Mouse (Mus musculus) heart, postnatal 0 days (tissue): Measurements from ENCODE around the gene Sox12. TPM values are rescaled to one million over a fixed set of nuclear protein-coding genes. Genes with fewer than 3 reads are reported as not detected.

Source experiments
- ATAC-seq: fragments of 200-750 bp; cut with Nextera tagmentation; 2 replicates; pipeline ENCODE4 v1.8.0; 2017; ENCODE audit warnings: low read depth, moderate number of reproducible peaks, moderate library complexity; ENCODE audit not compliant: insufficient read depth
- DNase-seq: peaks from one replicate; pipeline ENCODE4 v3.0.0-alpha.2; 2016; ENCODE audit warnings: low spot score
- H3K27ac ChIP-seq: fragments of 300-500 bp; sonication (generic); 2 replicates; pipeline ENCODE4 v1.5.1; 2014; ENCODE audit warnings: low read depth, mild to moderate bottlenecking
- H3K27me3 ChIP-seq: fragments of 300-500 bp; sonication (generic); 2 replicates; pipeline ENCODE4 v1.6.1; 2014; ENCODE audit warnings: low read length, mixed read lengths; ENCODE audit not compliant: control insufficient read depth, insufficient read depth
- H3K36me3 ChIP-seq: fragments of 300-500 bp; sonication (generic); replicated peaks from 2 replicates; pipeline ENCODE4 v1.6.1; 2014; ENCODE audit warnings: low read length, mixed read lengths; ENCODE audit not compliant: control insufficient read depth, insufficient read depth
- H3K4me1 ChIP-seq: fragments of 300-500 bp; sonication (generic); 2 replicates; pipeline ENCODE4 v1.6.1; 2014; ENCODE audit warnings: antibody characterized with exemption; ENCODE audit not compliant: control insufficient read depth, insufficient read depth
- H3K4me2 ChIP-seq: fragments of 300-500 bp; sonication (generic); 2 replicates; pipeline ENCODE4 v1.6.1; 2014; ENCODE audit warnings: low read depth, mild to moderate bottlenecking, low read length, moderate library complexity
- H3K4me3 ChIP-seq: fragments of 300-500 bp; sonication (generic); 2 replicates; pipeline ENCODE4 v1.5.1; 2014; ENCODE audit warnings: low read depth, low read length
- H3K9ac ChIP-seq: fragments of 300-500 bp; sonication (generic); replicated peaks from 2 replicates; pipeline ENCODE4 v1.6.1; 2014; ENCODE audit warnings: low read depth, low read length, mixed read lengths
- H3K9me3 ChIP-seq: fragments of 300-500 bp; sonication (generic); replicated peaks from 2 replicates; pipeline ENCODE4 v1.6.1; 2016; ENCODE audit warnings: low read length; ENCODE audit not compliant: control insufficient read depth
- CTCF ChIP-seq: IDR thresholded peaks from 2 replicates; pipeline ENCODE4 v1.5.1; 2016; ENCODE audit warnings: antibody characterized with exemption, control low read depth, low read depth
- EP300 ChIP-seq: IDR thresholded peaks from 2 replicates; pipeline ENCODE4 v1.6.1; 2016; ENCODE audit warnings: antibody characterized with exemption, low read depth
- WGBS: fragments of 180-500 bp; shearing (Covaris S2); extraction: QIAGEN DNeasy Blood & Tissue Kit; methylation state at CpG from one replicate; pipeline ENCODE4 v1.1.7; 2014; 5-methylcytosine and 5-hydroxymethylcytosine counted together
- polyA plus RNA-seq: library from polyadenylated mRNA; unstranded; fragments of >200 nt; fragmentation: Nextera tagmentation; extraction: Ambion mirVana; gene quantifications from 2 replicates; pipeline ENCODE4 v1.2.1, GENCODE M21; 2015
- total RNA-seq: library from RNA; depleted of rRNA; stranded (reverse); fragments of >200 nt; gene quantifications from 2 replicates; pipeline ENCODE4 v1.2.3, GENCODE M21; 2014; ENCODE audit warnings: low replicate concordance

Gene Sox12
- total and polyA plus RNA-seq, 2 experiments from 2014 or later: 5.5 to 19.9 TPM

DNA sequence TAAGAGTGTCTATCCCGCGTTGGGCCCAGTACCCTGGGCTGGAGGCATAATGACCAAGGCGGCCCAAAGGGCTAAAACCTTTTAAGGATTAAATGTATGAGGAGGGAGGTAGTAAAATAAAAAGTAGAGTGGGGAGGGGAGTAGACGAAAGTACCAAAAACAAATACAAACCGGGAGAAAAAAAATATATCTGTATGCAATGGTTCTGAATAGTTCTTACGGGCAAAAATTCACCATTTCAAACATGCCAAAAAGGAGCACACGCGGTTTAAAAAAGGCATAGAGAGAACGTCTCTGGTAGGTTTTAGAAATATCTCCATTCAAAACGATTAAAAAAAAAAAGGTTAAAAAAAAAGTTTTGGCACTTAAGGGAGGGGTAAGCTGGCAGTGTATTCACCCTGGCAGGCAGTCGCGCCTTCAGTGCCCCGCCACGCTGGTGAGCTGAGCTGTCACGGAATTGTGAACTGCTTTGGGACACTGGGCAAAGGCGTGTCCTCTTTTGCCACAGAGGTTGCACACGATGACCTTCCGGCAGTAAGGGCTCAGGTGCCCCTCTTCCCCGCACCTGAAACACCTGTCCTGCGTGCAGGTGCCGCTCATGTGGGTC, 15.4 kb upstream of the Sox12 start:
- Histone ChIP-seq H3K4me1 (peaks cover 28% of the 10 kb centered on the region), H3K9ac (peak overlapping the region; percentile 98), H3K27me3 (no peaks in the 10 kb centered on the region), H3K9me3 (no peaks in the 10 kb centered on the region), H3K36me3 (no peaks in the 10 kb centered on the region), H3K4me2 (peak overlapping the region; percentile 82), H3K27ac (peak overlapping the region; percentile 98), H3K4me3 (peak overlapping the region; percentile 89)
- TF ChIP-seq EP300 (0 out of 2 replicates have a peak, but pooled peaks have one; percentile 45), CTCF (no peak)
- DNase-seq (no peak), ATAC-seq (no peak)
- 4% methylated on average over 21 of the region's 21 CpGs for WGBS

DNA sequence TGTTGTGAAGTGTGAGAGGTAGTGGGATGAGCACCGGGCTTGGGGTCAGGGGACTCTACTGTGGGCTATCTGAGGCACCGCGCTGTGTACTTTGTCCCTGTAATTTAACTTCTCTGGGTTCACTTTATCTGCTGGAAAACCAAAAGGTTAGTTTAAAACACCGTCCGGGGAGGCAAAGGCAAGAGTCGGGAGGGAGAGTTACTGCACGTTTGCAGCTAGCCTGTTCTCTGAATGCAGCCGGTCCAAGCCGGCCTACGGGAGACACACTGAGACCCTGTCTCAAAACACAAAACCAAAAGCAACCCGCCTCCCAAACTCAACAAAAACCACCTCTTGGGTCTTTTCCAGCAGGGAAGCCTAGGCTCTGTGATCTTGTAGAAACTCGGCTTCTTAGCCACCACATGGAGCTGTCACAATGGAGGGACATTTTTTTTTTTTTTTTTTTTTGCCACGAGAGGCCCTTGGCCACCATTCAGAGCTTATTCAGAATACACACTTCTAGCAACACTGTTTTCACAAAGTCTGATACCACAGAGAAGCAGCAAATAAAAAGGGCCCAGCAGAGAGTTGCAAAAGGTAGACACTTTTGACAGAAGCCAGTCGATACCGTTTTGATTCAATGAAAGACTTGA, 14.8 kb upstream of the Sox12 start:
- Histone ChIP-seq H3K27ac (peak overlapping the region; percentile 86), H3K4me3 (peak overlapping the region; percentile 89), H3K36me3 (no peaks in the 10 kb centered on the region), H3K27me3 (no peaks in the 10 kb centered on the region), H3K9ac (peak overlapping the region; percentile 98), H3K4me2 (peak overlapping the region; percentile 82), H3K9me3 (no peaks in the 10 kb centered on the region), H3K4me1 (peaks cover 28% of the 10 kb centered on the region)
- TF ChIP-seq CTCF: no peak
- no peak for TF ChIP-seq EP300
- WGBS: 4% methylated on average over 15 of the region's 15 CpGs
- ATAC-seq (no peak), DNase-seq (no peak)

- no peak for ATAC-seq
- DNase-seq: no peak
- Histone ChIP-seq H3K9ac (peak overlapping the region; percentile 13; the same call in 1 of the 2 replicates), H3K4me3 (peak overlapping the region; percentile 23), H3K9me3 (no peaks in the 10 kb centered on the region), H3K4me1 (peaks cover 30% of the 10 kb centered on the region), H3K36me3 (no peaks in the 10 kb centered on the region), H3K4me2 (peak overlapping the region; percentile 82), H3K27ac (peak overlapping the region; percentile 86), H3K27me3 (no peaks in the 10 kb centered on the region)
- no peak for TF ChIP-seq CTCF
- no peak for TF ChIP-seq EP300
- WGBS: 16% methylated on average over 7 of the region's 7 CpGs
Measured at GRCm38 (mm10) chr2:152411471-152411870, 13.6 kb upstream of the Sox12 start.

DNA sequence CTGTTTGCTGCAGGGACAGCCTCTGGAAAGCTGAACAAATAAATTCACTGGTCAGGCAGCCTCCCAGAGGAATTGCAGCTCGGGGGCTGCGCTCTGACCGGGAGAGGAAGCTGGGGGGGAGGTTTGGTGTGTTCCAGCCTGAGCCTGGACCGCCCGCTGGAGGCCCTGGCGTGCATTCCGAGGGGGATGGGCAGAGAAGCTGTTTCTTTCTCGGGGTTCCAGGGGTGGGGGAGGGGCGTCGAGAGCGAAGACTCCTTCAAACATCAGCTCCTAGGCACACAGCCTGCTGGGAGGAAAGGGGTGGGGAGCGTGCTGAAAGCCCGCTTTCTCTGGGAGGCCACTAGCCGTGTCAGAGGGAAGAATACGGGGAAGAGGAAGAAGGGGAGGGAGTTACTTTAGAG, 13.1 kb upstream of the Sox12 start:
- WGBS: 1% methylated on average over 15 of the region's 15 CpGs
- TF ChIP-seq EP300 (peak; percentile 83), CTCF (no peak)

GRCm38 (mm10) chr2:152409781-152410180, 11.9 kb upstream of the Sox12 start:
- Histone ChIP-seq H3K9me3 (no peaks in the 10 kb centered on the region), H3K27me3 (no peaks in the 10 kb centered on the region), H3K27ac (peak overlapping the region; percentile 86; the same call in 1 of the 2 replicates), H3K4me3 (no peak overlapping the region), H3K36me3 (no peaks in the 10 kb centered on the region), H3K4me1 (peaks cover 31% of the 10 kb centered on the region), H3K4me2 (no peak overlapping the region), H3K9ac (no peak overlapping the region)
- WGBS: 67% methylated on average over 6 of the region's 6 CpGs
- TF ChIP-seq CTCF (no peak), EP300 (no peak)
- ATAC-seq: no peak
- DNase-seq: no peak

More for the DNA sequence above, 13.1 kb upstream of the Sox12 start:
- Histone ChIP-seq H3K4me1 (peaks cover 32% of the 10 kb centered on the region), H3K36me3 (no peaks in the 10 kb centered on the region), H3K4me2 (peak overlapping the region; percentile 82), H3K9ac (no peak overlapping the region; the same call in 1 of the 2 replicates), H3K9me3 (no peaks in the 10 kb centered on the region), H3K4me3 (peak overlapping the region; percentile 23), H3K27ac (peak overlapping the region; percentile 86), H3K27me3 (no peaks in the 10 kb centered on the region)
- peak; percentile 45 for ATAC-seq
- peak; percentile 92 for DNase-seq
